Mouse (Mus musculus): ENCODE data around the gene Psmd9. TPM values are rescaled to one million over a fixed set of nuclear protein-coding genes. Genes with fewer than 3 reads are reported as not detected.

Psmd9 gene
- 10 to 100 TPM; 37.9 to 38.9 TPM for total RNA-seq (2021)

- intact Hi-C loops (cut with DNase I) = no loop called here
- DNase-seq (ENCODE audit: extremely low spot score in 1 of 2, low spot score in 2 of 2) = no peak
These were observed at the start of gene Psmd9 for GRCm38 (mm10) chr5:123169284-123169683. Gene Psmd9, plus strand, starts transcription at chr5:123169413.

DNA sequence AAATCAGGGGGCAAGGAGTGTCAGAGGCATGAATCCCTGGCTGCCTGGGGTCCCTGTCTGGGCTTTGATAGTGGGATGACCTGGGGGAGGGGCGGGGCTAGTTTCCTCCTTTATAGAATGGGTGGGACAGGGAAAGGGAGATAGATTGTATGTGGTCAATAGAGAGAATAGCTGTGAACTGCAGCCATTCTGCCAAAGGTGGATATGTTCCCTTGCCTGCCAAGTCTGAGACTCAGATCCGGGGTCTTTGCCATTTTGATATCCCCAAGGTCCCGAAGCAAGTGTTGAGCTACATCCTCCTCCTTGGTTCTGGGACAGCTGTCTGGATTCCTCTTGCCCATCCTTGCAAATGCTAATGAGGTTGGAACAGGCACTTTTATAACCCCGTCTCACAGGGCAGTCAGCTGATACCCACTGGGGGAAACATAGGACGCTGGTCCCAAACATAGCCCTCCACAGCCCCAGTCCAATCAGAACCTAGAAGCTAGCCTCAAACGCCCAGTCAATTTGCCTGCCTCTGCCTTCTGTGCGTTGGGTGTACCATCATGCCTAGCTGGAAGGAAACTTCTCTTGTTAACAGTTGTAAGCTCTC is 48.5 kb upstream of the Psmd9 start:
- intact Hi-C loops (cut with DNase I) = no loop called here
- no peak for DNase-seq (ENCODE audit: extremely low spot score in 1 of 2, low spot score in 2 of 2)

- no peak for DNase-seq (ENCODE audit: extremely low spot score in 1 of 2, low spot score in 2 of 2)
- intact Hi-C loops (cut with DNase I) = no loop called here
These were observed 47.0 kb upstream of the Psmd9 start for GRCm38 (mm10) chr5:123122181-123122580.

- intact Hi-C loops (cut with DNase I) = no loop called here
These were observed 44.1 kb upstream of the Psmd9 start for GRCm38 (mm10) chr5:123125105-123125504.

GRCm38 (mm10) chr5:123125638-123126406 is 43.4 kb upstream of the Psmd9 start:
- DNase-seq (ENCODE audit: extremely low spot score in 1 of 2, low spot score in 2 of 2) = no peak
- intact Hi-C loops (cut with DNase I) = no loop called here

More at GRCm38 (mm10) chr5:123125105-123125504, 44.1 kb upstream of the Psmd9 start:
- DNase-seq (ENCODE audit: extremely low spot score in 1 of 2, low spot score in 2 of 2) = no peak

DNA sequence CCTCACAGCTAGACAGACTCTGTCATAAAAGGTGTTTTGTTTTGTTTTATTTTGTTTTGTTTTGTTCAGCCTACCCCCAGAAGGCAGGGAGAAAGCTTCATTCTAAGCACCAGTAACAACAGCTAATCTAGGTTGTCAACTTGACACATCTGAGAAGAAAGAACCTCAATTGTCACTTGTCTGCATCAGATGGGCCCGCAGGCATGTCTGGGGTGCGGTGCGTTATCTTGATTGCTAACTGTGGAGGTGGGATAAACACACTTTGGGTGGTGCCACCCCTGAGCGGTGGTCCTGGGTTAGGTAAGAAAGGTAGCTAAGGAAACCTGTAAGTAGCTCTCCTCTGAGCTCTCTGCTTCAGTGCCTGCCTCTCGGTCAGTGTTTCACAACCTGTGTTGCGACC is 42.2 kb upstream of the Psmd9 start:
- intact Hi-C loops (cut with DNase I) = no loop called here
- no peak for DNase-seq (ENCODE audit: extremely low spot score in 1 of 2, low spot score in 2 of 2)

DNA sequence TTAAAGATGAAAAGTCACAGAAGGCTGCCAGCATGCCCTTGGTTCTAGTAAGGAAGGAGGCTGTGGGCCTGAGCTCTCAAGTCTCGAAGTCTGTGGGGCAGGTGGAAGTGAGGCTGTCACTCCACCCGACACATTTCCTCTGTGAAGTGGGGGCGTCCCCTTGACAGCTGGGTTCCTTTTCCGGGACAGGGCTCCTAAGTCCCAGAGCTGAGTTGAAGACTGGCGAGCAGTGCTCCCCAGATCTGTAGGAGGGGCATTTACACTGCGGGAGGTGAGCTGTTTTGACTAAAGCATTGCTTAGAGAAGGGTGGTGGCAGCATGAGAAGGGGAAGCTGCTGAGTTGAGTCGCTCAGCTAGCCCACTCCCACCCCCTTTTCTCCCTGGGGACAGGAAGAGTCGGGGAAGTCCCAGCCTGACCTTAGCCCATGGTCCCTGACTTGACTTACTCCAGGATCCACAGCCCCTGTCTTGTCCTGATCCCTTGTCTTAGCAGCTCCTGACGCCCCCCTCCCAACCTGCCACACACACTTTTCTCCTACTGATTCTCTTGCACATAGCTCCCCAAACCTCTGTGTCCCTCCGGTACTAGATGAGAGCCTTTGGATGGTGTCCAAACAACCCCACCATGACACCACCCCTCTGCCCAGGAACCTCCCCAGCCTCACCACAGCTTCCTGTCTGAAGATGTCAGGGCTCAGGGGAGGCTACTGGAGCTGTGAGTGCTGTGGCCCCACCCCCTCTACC is 40.6 kb upstream of the Psmd9 start:
- peak in 1 of 2 experiments; percentile 47 for DNase-seq (ENCODE audit: extremely low spot score in 1 of 2, low spot score in 2 of 2)
- intact Hi-C loops (cut with DNase I) = no loop called here

GRCm38 (mm10) chr5:123129170-123129757 is 39.9 kb upstream of the Psmd9 start:
- no peak for DNase-seq (ENCODE audit: extremely low spot score in 1 of 2, low spot score in 2 of 2)
- intact Hi-C loops (cut with DNase I) = no loop called here

DNA sequence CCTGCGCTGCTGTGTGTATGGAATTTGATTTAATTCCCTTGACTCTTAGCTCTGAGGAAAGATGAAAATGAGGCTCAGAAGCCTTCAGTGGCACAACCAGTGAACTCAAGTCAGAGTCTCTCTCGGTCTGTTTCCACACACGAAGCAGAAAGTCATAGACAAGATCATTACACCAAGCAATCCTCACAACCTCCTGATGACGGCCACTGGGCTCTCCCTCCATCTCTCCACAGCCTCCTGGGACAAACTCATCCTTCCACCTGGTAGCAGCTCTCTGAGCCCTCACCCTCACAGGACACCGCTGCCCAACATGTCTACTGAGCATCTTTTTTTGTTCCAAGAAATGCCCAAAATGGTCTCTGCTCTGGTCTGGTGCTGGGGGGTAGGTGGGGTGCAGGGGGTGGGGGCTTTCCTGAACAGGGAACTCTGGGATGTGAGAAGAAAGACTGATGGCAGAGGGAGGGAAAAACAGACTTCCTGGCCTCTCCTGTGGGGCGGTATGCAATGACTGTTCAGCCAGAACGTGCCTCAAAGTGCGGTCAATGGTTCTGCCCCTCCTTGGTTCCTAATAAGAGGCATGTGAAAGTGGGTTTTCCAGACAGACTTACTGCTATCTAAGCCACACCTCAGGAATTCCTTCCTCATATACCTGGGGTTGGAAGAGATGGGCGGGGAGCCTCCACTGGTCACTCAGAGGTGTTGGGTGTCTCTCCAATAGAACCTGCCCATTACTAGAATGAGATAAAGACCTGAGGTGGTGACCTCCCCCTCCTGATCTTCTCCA is 39.0 kb upstream of the Psmd9 start:
- intact Hi-C loops (cut with DNase I) = loop anchor here (5.0 kb wide), 1 partner anchor 68 kb away; no protein-coding TSS in a partner anchor
- no peak for DNase-seq (ENCODE audit: extremely low spot score in 1 of 2, low spot score in 2 of 2)

- intact Hi-C loops (cut with DNase I) = loop anchor here (5.0 kb wide), 1 partner anchor 68 kb away; no protein-coding TSS in a partner anchor
- no peak for DNase-seq (ENCODE audit: extremely low spot score in 1 of 2, low spot score in 2 of 2)
These were observed 38.4 kb upstream of the Psmd9 start for GRCm38 (mm10) chr5:123130814-123131148.

- peak; percentile 83 to 89 for DNase-seq (ENCODE audit: extremely low spot score in 1 of 2, low spot score in 2 of 2)
- intact Hi-C loops (cut with DNase I) = loop anchor here (2.0 to 5.0 kb wide), 2 partner anchors 16 to 70 kb away; no protein-coding TSS in a partner anchor
These were observed 36.7 kb upstream of the Psmd9 start, which contains the start of gene Rhof for GRCm38 (mm10) chr5:123132308-123133071. Gene Rhof, minus strand, starts transcription at chr5:123132692.

DNA sequence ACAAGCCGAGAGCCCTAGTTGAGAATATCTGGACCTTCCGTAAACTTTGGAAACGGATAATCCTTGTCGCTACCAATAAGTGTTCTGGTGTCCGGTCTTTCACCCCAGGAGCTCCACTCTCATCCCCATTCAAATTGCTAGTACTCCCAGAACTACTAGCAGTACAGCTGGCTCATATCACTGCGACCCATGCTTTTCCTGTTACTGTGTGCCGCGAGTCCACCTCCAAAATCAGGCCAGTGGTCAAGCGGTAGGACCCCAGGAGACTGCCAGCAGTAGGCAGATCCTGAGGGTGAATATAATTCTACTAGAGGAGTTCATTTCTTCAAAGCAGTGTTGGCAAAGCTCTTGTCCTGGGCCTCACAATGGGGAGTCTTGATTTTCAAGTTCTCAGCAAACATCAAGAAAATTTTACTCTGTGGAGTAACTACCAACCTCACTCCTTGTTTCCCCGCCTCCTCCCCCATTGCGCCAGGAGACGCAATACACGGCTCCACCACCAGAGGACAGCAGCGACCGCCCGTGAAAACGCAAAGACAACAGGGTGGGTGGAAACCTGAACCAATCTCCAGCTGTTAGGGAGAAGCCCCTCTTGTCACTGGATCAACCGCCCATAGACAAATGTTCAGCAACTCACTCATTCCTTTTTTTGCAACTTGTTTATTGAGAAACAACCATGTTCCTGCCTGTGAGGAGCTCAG is 36.0 kb upstream of the Psmd9 start:
- peak; percentile 82 to 86 for DNase-seq (ENCODE audit: extremely low spot score in 1 of 2, low spot score in 2 of 2)
- intact Hi-C loops (cut with DNase I) = loop anchor here (2.0 to 5.0 kb wide), 2 partner anchors 16 to 71 kb away; no protein-coding TSS in a partner anchor

- DNase-seq (ENCODE audit: extremely low spot score in 1 of 2, low spot score in 2 of 2) = peak; percentile 53 to 57
These were observed 35.4 kb upstream of the Psmd9 start for GRCm38 (mm10) chr5:123133784-123134143.

GRCm38 (mm10) chr5:123134186-123134874 is 34.9 kb upstream of the Psmd9 start:
- intact Hi-C loops (cut with DNase I) = loop anchor here (5.0 kb wide), 1 partner anchor 72 kb away; no protein-coding TSS in a partner anchor
- DNase-seq (ENCODE audit: extremely low spot score in 1 of 2, low spot score in 2 of 2) = peak; percentile 53 to 85

More at GRCm38 (mm10) chr5:123133784-123134143, 35.4 kb upstream of the Psmd9 start:
- intact Hi-C loops (cut with DNase I) = loop anchor here (2.0 to 5.0 kb wide), 2 partner anchors 15 to 71 kb away; no protein-coding TSS in a partner anchor

DNA sequence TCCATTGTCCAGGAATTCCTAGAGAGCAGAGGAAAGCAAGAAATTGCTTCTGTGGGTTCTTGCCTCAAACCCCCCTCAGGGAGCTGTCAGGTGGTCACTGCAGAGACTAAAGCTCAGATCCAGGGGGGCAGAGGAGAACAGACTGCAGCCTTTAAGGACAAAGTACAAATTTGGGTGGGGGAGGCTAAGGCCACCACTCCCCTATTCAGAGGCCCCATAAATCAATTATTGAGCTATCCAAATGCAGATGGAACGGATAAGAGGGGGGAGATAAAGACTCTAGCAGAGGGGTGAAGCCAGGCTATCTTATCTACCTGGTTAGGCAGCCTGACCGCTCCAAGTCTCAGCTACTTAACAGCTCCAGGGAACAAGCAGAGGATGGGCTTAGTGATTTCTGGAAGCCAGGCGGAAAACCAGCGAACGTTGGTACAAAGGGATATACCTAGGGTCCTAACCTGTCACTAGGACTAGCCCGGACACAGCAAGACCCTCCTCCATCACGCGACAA is 34.3 kb upstream of the Psmd9 start:
- DNase-seq (ENCODE audit: extremely low spot score in 1 of 2, low spot score in 2 of 2) = no peak
- intact Hi-C loops (cut with DNase I) = loop anchor here (5.0 kb wide), 1 partner anchor 73 kb away; no protein-coding TSS in a partner anchor
